Mouse (Mus musculus) liver, adult 2 months (tissue): Measurements from ENCODE around the gene Wdr47. TPM values are rescaled to one million over a fixed set of nuclear protein-coding genes. Genes with fewer than 3 reads are reported as not detected.

ENCODE experiments used
- DNase-seq: peaks from one replicate; pipeline ENCODE4 v3.0.0-alpha.2; 2011; ENCODE audit warnings: low read depth, low spot score; ENCODE audit errors: extremely low read depth
- H3K27ac ChIP-seq: fragments of 200-500 bp; replicated peaks from 2 replicates; pipeline ENCODE4 v1.5.1; 2012; ENCODE audit warnings: low read depth, mild to moderate bottlenecking, control low read depth, inconsistent platforms, low read length; ENCODE audit not compliant: insufficient read depth
- H3K27me3 ChIP-seq: fragments of 200-500 bp; 2 replicates; pipeline ENCODE4 v1.6.1; 2012; ENCODE audit warnings: mild to moderate bottlenecking, moderate library complexity, low read length, inconsistent platforms; ENCODE audit not compliant: control insufficient read depth, insufficient read depth
- H3K36me3 ChIP-seq: fragments of 200-500 bp; 2 replicates; pipeline ENCODE4 v1.6.1; 2012; ENCODE audit warnings: low read length, inconsistent platforms; ENCODE audit not compliant: control insufficient read depth, insufficient read depth
- H3K4me1 ChIP-seq: fragments of 200-500 bp; 2 replicates; pipeline ENCODE4 v1.6.1; 2011; ENCODE audit warnings: low read length; ENCODE audit not compliant: control insufficient read depth, insufficient read depth
- H3K4me3 ChIP-seq: fragments of 200-500 bp; 2 replicates; pipeline ENCODE4 v1.5.1; 2011; ENCODE audit warnings: low read depth, mild to moderate bottlenecking, control low read depth, low read length, moderate library complexity; ENCODE audit not compliant: insufficient read depth
- H3K79me2 ChIP-seq: fragments of 200-500 bp; 2 replicates; pipeline ENCODE4 v1.6.1; 2012; ENCODE audit warnings: inconsistent platforms, mild to moderate bottlenecking, low read length, moderate library complexity; ENCODE audit not compliant: control insufficient read depth, insufficient read depth
- H3K9ac ChIP-seq: fragments of 200-500 bp; 2 replicates; pipeline ENCODE4 v1.6.1; 2012; ENCODE audit warnings: low read depth, mild to moderate bottlenecking, control low read depth, inconsistent platforms, low read length
- CTCF ChIP-seq: fragments of 200-500 bp; IDR thresholded peaks from 2 replicates; pipeline ENCODE4 v1.5.1; 2011; ENCODE audit warnings: low read depth, low read length, control low read depth
- POLR2A ChIP-seq: fragments of 200-500 bp; IDR thresholded peaks from 2 replicates; pipeline ENCODE4 v1.6.1; 2011; ENCODE audit warnings: low read length, control low read depth; ENCODE audit not compliant: insufficient read depth; ENCODE audit errors: extremely low read depth
- WGBS: fragments of 180-500 bp; shearing (Covaris S2); methylation state at CpG from one replicate; pipeline ENCODE4 v1.1.7; 2018; 5-methylcytosine and 5-hydroxymethylcytosine counted together
- polyA plus RNA-seq: library from polyadenylated mRNA; depleted of rRNA; stranded (reverse); fragments of >200 nt; gene quantifications from 2 replicates; pipeline ENCODE4 v1.2.3, GENCODE M21; 2012
- total RNA-seq: library from RNA; depleted of rRNA; stranded (reverse); fragments of >200 nt; gene quantifications from 2 replicates; pipeline ENCODE4 v1.2.3, GENCODE M21; 2014

Wdr47 gene
- total and polyA plus RNA-seq, 2 experiments = 0.50 to 1.2 TPM

DNA sequence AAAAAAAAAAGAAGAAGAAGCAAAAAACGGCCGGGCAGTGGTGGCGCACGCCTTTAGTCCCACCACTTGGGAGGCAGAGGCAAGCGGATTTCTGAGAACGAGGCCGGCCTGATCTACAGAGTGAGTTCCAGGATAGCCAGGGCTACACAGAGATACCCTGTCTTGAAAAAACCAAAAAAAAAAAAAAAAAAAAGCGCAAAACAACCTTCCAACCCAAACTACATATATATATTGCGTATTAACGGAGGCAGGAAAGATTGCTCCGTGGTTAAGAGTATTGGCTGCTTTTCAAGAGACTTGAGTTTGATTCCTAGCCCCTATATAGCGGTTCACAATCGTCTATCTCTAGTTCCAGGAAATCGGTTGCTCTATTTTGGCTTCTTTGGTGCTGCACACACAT is 20.3 kb upstream of the Wdr47 start:
- peaks cover 8% of the 10 kb centered on the region; the same call in 1 of the 2 replicates for H3K79me2 ChIP-seq
- H3K27ac ChIP-seq = no peak overlapping the region
- WGBS = 87% methylated on average over 14 of the region's 14 CpGs
- no peaks in the 10 kb centered on the region for H3K4me1 ChIP-seq
- TF ChIP-seq CTCF (no peak), POLR2A (no peak)
- H3K4me3 ChIP-seq = no peak overlapping the region
- H3K9ac ChIP-seq = no peak overlapping the region
- H3K36me3 ChIP-seq = no peaks in the 10 kb centered on the region
- DNase-seq = no peak
- no peaks in the 10 kb centered on the region for H3K27me3 ChIP-seq

DNA sequence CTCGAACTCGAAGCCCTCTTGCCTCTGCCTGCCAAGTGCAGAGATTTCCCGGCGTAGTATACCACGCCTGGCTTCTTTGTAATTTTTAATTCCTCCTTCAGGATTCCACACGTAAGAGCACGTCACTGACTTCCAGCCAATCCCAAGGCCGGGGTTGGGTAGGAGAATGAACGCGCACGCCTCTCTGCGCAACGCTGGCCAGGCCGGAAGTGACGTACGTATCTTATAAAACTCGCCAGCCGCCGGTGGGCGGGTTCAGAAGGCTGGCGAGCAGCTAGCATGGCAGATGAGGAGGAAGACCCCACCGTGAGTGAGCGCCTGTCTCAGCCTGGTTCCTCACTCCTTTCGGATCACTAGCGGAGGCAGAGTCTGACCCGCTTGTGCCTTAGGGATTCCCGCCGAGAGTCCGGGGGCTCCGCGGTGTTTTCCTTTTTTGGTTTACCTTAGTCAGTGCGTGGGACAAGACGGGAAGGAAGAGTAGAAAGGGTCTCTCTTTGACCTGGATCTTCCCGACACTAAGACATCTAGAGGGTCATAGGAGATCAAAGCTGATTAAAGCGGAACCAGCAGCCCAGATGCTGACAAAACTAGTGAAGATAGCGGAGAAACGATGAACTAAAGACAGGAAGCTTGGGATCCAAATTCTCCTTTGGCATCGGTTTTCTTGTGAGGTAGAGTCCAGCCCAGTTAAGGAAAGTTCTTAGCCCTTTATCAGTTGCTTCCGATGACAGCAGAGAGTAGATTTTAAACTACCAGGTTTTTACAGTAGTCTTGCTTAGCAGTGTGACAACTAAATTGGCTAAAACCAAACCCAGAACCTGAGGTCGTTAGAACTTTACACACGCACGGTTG is 19.4 kb upstream of the Wdr47 start, which contains the start of gene Taf13:
Taf13 (plus strand) TSS at position 256 of the 852 bp plus-strand sequence.
- under 1% methylated on average over 42 of the region's 42 CpGs for WGBS
- H3K79me2 ChIP-seq = peaks cover 8% of the 10 kb centered on the region; the same call in 1 of the 2 replicates
- no peaks in the 10 kb centered on the region for H3K4me1 ChIP-seq
- H3K4me3 ChIP-seq = peak within 1 kb of the TSS; percentile 93
- H3K27me3 ChIP-seq = no peaks in the 10 kb centered on the region
- TF ChIP-seq CTCF (no peak), POLR2A (peak; percentile 100)
- H3K27ac ChIP-seq = peak within 1 kb of the TSS; percentile 65
- no peaks in the 10 kb centered on the region for H3K36me3 ChIP-seq
- peak within 1 kb of the TSS; percentile 89 for H3K9ac ChIP-seq
- peak; percentile 92 for DNase-seq

DNA sequence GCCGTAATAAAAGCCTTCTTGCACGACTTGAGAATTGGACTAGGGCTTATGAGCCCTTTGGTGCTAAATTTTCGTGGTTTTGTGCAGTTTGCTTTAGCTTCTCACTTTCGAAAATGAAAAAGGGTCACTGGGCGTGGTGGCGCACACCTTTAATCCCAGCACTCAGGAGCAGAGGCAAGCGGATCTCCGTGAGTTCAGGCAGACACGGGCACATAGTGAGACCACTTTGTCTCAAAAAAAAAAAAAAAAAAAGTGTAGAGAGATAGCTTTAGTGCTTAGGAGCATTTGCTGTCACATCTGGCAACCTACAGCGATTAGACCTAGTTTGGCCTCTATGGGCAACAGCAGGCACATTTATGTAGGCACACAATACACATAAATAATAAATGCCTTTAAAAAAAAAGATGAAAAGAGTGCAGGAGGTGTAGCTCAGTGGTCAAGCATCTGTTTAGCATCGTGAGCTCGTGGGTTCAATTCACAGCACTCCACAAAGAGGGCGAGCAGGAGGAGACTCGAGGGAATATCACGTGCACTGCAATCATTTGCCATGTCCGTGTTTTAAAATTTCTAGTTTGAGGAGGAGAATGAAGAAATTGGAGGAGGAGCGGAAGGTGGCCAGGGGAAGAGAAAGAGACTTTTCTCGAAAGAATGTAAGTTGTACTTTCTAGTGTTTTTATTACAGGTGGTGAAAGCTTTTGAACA is 18.6 kb upstream of the Wdr47 start:
- Histone ChIP-seq H3K27ac (no peak overlapping the region), H3K27me3 (no peaks in the 10 kb centered on the region), H3K79me2 (peaks cover 8% of the 10 kb centered on the region; the same call in 1 of the 2 replicates), H3K4me3 (peak overlapping the region; percentile 93), H3K9ac (peak overlapping the region; percentile 89; the same call in 1 of the 2 replicates), H3K36me3 (no peaks in the 10 kb centered on the region), H3K4me1 (no peaks in the 10 kb centered on the region)
- DNase-seq = no peak
- TF ChIP-seq POLR2A = no peak
- TF ChIP-seq CTCF = no peak
- 46% methylated on average over 18 of the region's 18 CpGs for WGBS

DNA sequence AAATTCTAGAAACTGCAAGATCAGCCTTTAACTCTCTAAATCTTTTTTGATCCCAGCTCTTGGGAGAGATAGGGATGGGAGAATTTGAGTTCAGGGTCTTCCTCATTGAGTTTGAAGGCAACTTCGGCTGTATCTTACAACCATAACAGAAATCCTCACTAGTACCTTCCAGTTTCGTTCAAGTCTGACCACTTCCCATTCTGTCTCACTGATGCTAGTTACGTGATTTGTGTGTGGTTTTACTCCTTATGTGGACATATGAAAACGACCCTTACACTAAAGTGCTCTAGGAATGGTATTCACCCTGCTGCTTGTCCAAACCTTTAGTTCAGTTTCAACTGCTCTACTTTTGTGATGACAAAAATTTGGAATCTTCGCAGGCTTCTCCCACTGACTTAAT is 17.1 kb upstream of the Wdr47 start:
- 90% methylated on average over 5 of the region's 5 CpGs for WGBS
- Histone ChIP-seq H3K27me3 (no peaks in the 10 kb centered on the region), H3K4me1 (no peaks in the 10 kb centered on the region), H3K27ac (no peak overlapping the region), H3K79me2 (peaks cover 8% of the 10 kb centered on the region; the same call in 1 of the 2 replicates), H3K9ac (no peak overlapping the region), H3K4me3 (no peak overlapping the region), H3K36me3 (peaks cover 1% of the 10 kb centered on the region; the same call in 1 of the 2 replicates)
- DNase-seq = no peak
- TF ChIP-seq POLR2A (no peak), CTCF (no peak)

DNA sequence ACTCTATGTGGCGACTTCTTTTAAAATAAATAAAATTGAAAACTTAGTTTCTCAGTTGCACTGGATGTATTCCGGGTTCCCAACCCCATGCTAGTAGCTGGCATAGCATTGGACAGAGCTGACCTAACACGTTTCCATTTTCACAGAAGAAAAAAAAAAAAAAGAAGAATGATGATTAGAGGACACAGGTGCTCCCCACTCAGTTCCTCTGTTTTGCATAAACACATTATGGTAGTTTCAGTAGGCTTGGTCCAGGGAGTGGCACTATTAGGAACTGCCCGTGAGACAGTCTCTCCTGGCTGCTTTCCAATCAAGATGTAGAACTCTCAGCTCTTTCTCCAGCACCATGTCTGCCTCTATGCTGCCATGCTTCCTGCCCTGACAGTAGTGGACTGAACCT is 6.5 kb upstream of the Wdr47 start:
- TF ChIP-seq POLR2A (no peak), CTCF (no peak)

More for the DNA sequence above, 6.5 kb upstream of the Wdr47 start:
- Histone ChIP-seq H3K4me3 (no peak overlapping the region), H3K27ac (no peak overlapping the region), H3K27me3 (no peaks in the 10 kb centered on the region), H3K79me2 (no peaks in the 10 kb centered on the region), H3K36me3 (peaks cover 4% of the 10 kb centered on the region), H3K9ac (no peak overlapping the region), H3K4me1 (no peaks in the 10 kb centered on the region)
- no peak for DNase-seq
- WGBS = 80% methylated on average over 4 of the region's 4 CpGs
